Mouse (Mus musculus) left cerebral cortex, adult 11 months (tissue): ENCODE measurements at regions not wholly inside any gene's neighbourhood (a gene's known extent, or its start where the extent isn't known, plus 50 kb on each side); places are given as distances from the start of the nearest gene placed in this dataset.

Experiments
- DNase-seq: peaks from one replicate; pipeline ENCODE4 v3.0.0; 2022; ENCODE audit warnings: low spot score

- no peak for DNase-seq
These were observed 115.7 kb upstream of the Slc24a5 start for GRCm38 (mm10) chr2:124952212-124952611.

DNA sequence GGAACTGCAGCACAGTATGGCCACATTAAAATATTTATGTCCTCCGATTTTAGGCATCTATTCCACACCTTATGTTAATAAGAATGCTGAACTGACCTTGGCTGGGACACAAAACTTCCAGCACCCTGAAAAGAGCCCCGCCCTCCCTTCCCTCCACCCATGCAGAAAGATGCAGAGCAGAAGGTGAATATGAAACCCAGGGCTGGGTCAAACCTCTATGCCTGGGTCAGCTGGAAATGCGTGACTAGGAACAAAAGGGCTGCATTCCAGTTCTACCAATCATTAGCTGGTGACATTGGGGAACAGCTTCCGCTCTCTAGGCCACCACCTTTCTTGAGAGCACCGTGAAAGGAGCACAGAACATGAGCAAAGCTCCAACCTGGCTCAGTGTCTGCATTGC lies 114.9 kb upstream of the Slc24a5 start:
- no peak for DNase-seq

- DNase-seq = no peak
These were observed 112.1 kb upstream of the Slc24a5 start for GRCm38 (mm10) chr2:124955843-124956242.

DNA sequence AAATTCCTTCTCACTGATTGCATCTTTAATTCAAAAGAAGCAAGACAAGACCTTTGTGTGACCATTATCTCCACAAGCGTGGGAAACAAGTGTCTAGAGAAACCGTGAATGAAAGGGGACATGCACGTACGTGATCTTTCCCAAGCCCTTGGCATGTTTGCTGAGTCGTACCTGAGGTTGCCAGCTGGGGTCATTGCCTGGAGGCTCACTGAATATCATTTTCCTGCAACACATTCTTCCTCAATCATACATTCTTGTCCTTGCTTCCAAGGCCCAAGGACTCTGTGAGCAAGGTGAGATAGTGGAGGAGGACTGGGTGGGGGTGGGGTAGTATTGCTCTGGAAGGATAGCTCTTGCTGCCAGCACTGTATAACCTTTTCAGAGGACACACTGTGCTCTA lies 108.5 kb upstream of the Slc24a5 start:
- DNase-seq = no peak

GRCm38 (mm10) chr2:124971826-124972749 lies 95.8 kb upstream of the Slc24a5 start:
- DNase-seq = no peak

DNA sequence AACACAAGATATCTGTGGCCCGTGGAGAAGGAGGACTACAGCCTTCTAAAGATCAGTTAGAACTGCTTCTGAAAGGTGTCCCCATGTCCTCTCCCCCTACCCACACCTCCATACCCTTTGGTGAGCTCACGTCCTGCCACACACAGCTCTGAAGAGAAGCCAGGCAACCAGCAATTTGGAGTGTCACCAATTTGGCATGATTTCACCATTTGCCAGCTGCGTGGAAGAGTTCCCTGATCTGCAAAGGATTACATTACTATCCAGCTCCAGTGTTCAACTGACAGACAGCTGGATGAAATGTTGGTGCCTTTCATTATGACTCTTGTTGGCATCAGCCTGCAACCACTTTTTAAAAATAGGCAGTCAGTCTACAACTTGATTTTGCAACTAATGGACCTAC lies 92.8 kb upstream of the Slc24a5 start:
- no peak for DNase-seq

- no peak for DNase-seq
These were observed 76.9 kb upstream of the Slc24a5 start for GRCm38 (mm10) chr2:124990976-124991375.

DNA sequence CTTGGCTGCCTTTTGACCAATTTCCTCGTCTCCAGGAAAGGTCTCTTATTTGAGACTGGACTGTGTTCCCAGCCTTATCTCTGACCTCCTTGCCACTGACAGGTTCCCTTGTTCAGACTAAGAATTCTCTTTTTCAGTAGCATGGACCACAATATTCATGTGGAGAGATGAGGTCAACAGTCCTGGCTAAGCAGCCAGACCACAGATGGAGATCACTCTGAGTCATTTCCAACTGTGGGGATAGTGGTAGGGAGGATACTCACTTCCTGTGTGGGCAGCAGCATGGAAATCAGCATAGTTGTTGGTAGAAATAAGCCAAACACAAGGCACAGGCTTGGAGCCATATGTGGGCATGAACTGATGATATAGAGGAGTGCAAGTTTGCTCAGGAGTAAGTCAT lies 52.9 kb upstream of the Slc24a5 start:
- DNase-seq = no peak

- DNase-seq = no peak
These were observed 51.0 kb upstream of the Slc24a5 start for GRCm38 (mm10) chr2:125016946-125017345.
